Mouse (Mus musculus) embryonic facial prominence, embryonic 14.5 days (tissue): ENCODE data around the gene Nfatc2. TPM values are rescaled to one million over a fixed set of nuclear protein-coding genes. Genes with fewer than 3 reads are reported as not detected.

Experiments
- ATAC-seq: fragments of 200-750 bp; cut with Nextera tagmentation; 2 replicates; pipeline ENCODE4 v1.8.0; 2017; ENCODE audit warnings: low read depth, moderate number of reproducible peaks, moderate TSS enrichment
- DNase-seq: peaks from one replicate; pipeline ENCODE4 v3.0.0-alpha.2; 2015; ENCODE audit warnings: low spot score
- H3K27ac ChIP-seq: fragments of 300-500 bp; sonication (generic); replicated peaks from 2 replicates; pipeline ENCODE4 v1.5.1; 2014; ENCODE audit warnings: low read depth, mild to moderate bottlenecking, low read length, moderate library complexity
- H3K27me3 ChIP-seq: fragments of 300-500 bp; sonication (generic); replicated peaks from 2 replicates; pipeline ENCODE4 v1.6.1; 2014; ENCODE audit warnings: low read length; ENCODE audit not compliant: control insufficient read depth, insufficient read depth
- H3K36me3 ChIP-seq: fragments of 300-500 bp; sonication (generic); 2 replicates; pipeline ENCODE4 v1.6.1; 2014; ENCODE audit warnings: low read length, mixed read lengths; ENCODE audit not compliant: control insufficient read depth, insufficient read depth
- H3K4me1 ChIP-seq: fragments of 300-500 bp; sonication (generic); 2 replicates; pipeline ENCODE4 v1.6.1; 2014; ENCODE audit warnings: antibody characterized with exemption, low read length; ENCODE audit not compliant: control insufficient read depth, insufficient read depth
- H3K4me2 ChIP-seq: fragments of 300-500 bp; sonication (generic); 2 replicates; pipeline ENCODE4 v1.6.1; 2014; ENCODE audit warnings: low read depth, mild to moderate bottlenecking, low read length, moderate library complexity, mixed read lengths
- H3K4me3 ChIP-seq: fragments of 300-500 bp; sonication (generic); 2 replicates; pipeline ENCODE4 v1.5.1; 2014; ENCODE audit warnings: low read depth, mild to moderate bottlenecking, low read length
- H3K9ac ChIP-seq: fragments of 300-500 bp; sonication (generic); 2 replicates; pipeline ENCODE4 v1.6.1; 2014; ENCODE audit warnings: low read depth, mild to moderate bottlenecking, low read length, moderate library complexity, mixed read lengths
- H3K9me3 ChIP-seq: fragments of 300-500 bp; sonication (generic); 2 replicates; pipeline ENCODE4 v1.6.1; 2016; ENCODE audit warnings: low read length; ENCODE audit not compliant: control insufficient read depth
- WGBS: fragments of 180-500 bp; shearing (Covaris S2); extraction: QIAGEN DNeasy Blood & Tissue Kit; methylation state at CpG from one replicate; pipeline ENCODE4 v1.1.7; 2014; 5-methylcytosine and 5-hydroxymethylcytosine counted together
- polyA plus RNA-seq: library from polyadenylated mRNA; unstranded; fragments of >200 nt; fragmentation: Nextera tagmentation; extraction: Ambion mirVana; gene quantifications from 2 replicates; pipeline ENCODE4 v1.2.1, GENCODE M21; 2014

Nfatc2 gene
- polyA plus RNA-seq, 1 experiment from 2014 or later: 5.8 TPM

DNA sequence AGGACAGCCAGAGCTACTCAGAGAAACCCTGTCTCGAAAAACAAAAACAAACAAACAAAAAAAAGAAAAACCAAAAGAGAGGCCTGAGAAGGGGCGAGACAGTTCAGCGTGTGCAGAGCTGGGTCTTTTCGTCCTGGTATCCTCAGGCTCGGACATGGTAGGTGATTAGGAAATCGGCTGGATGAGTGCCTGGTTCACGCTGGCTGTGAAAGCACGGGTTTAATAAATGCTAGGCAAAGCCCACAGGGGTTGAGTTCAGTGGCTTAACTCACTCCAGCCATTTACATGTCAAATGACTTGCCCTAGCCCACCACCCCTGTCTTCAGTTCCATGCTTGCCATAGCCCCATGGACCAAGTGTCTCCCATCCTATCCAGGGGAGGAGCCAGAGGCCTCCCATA, 14.3 kb downstream of the Nfatc2 start:
- Histone ChIP-seq H3K4me3 (no peak overlapping the region), H3K27me3 (peaks cover 34% of the 10 kb centered on the region), H3K9ac (no peak overlapping the region), H3K4me1 (peaks cover 18% of the 10 kb centered on the region), H3K9me3 (no peaks in the 10 kb centered on the region), H3K4me2 (no peak overlapping the region), H3K36me3 (no peaks in the 10 kb centered on the region), H3K27ac (no peak overlapping the region)
- DNase-seq: no peak
- ATAC-seq: no peak
- 76% methylated on average over 8 of the region's 8 CpGs for WGBS

DNA sequence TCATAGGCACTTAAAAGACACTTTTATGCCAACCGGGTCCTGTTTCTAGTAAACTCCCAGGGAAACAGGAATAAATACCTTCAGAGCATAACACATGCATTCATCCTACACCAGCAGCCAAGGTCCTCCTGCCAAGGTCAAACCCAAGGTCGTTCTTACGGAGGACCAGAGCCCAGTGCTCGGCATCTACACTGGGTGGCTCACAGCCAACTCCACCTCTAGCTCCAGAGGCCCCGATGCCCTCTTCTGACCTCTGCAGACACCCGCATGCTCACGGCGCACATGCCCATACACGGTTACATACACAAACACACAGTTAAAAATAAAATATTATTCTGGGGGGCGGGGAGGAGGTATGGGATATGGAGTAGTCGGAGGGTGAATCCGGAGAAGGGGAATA, 14.9 kb downstream of the Nfatc2 start:
- Histone ChIP-seq H3K4me2 (no peak overlapping the region), H3K9ac (no peak overlapping the region), H3K27me3 (peaks cover 30% of the 10 kb centered on the region), H3K9me3 (no peaks in the 10 kb centered on the region), H3K4me1 (peaks cover 18% of the 10 kb centered on the region), H3K4me3 (no peak overlapping the region), H3K27ac (no peak overlapping the region), H3K36me3 (no peaks in the 10 kb centered on the region)
- ATAC-seq (no peak), DNase-seq (no peak)
- 80% methylated on average over 12 of the region's 12 CpGs for WGBS

DNA sequence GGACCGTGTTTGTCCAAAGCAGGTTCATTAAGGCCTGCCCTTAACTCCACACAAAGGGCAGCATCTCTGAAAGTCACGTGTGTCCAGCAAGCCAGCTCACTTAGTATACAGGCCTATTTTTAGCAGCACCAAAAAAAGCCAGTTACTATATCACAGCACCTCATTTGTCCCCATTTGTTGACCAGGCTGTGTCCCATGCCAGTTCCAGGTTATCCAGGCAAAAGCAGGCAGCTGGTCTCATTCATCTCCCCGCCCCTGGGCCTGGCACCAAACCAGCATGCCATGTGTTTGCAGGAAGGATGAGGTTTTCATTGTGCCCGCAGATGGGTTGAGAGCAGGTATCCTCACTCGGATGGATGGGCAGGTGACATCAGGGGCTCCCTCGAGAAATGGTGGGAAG, 16.6 kb downstream of the Nfatc2 start:
- 79% methylated on average over 6 of the region's 6 CpGs for WGBS
- H3K4me3 ChIP-seq: no peak overlapping the region
- no peaks in the 10 kb centered on the region for H3K9me3 ChIP-seq
- no peaks in the 10 kb centered on the region for H3K36me3 ChIP-seq
- peaks cover 32% of the 10 kb centered on the region for H3K4me1 ChIP-seq
- no peak overlapping the region for H3K9ac ChIP-seq
- peaks cover 13% of the 10 kb centered on the region for H3K27me3 ChIP-seq
- ATAC-seq (no peak), DNase-seq (no peak)
- no peak overlapping the region for H3K27ac ChIP-seq
- H3K4me2 ChIP-seq: no peak overlapping the region

DNA sequence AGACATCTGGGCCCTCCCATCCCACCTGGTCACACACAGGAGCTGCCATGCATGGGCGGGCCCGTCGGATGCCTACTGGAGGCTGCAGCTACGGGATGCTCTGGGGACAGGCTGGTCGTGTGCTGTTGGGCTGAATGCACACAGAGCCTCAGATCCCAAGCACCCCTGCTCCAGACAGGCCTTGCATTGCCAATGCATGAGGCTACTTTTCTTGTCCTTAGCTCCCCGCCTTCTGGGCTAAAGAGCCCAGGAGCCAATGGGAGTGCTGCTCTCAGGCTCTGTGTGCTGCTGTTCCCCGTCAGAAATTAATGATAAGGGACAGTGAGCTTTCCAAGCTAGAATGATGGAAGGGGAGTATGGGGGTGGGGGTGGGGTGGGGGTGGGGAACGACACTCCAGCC, 17.0 kb downstream of the Nfatc2 start:
- Histone ChIP-seq H3K9me3 (no peaks in the 10 kb centered on the region), H3K9ac (no peak overlapping the region), H3K4me3 (no peak overlapping the region), H3K4me2 (no peak overlapping the region), H3K27me3 (peaks cover 8% of the 10 kb centered on the region), H3K27ac (no peak overlapping the region), H3K36me3 (no peaks in the 10 kb centered on the region), H3K4me1 (peaks cover 29% of the 10 kb centered on the region)
- DNase-seq (no peak), ATAC-seq (no peak)
- WGBS: 72% methylated on average over 8 of the region's 8 CpGs

DNA sequence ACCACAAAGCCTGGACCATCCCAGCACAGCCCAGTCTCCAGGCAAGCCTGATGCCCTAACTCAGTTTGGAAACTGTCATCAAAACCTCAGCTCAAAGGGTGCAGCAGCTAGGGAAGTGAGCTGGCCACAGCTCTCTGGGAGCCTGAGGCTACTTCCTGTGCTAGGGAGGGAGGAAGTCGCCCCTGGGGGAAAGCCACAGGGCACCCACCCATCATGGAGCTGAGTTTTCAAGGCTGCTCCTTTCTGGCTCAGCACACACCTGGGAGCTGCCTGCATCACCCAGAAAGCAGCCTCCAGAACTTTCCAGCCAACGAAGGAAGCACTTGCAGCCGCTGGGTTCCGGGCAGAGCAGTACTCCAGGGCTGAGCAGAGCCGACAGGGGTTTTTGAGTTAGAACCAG, 18.4 kb downstream of the Nfatc2 start:
- no peaks in the 10 kb centered on the region for H3K27me3 ChIP-seq
- H3K4me1 ChIP-seq: peaks cover 25% of the 10 kb centered on the region
- H3K9me3 ChIP-seq: no peaks in the 10 kb centered on the region
- WGBS: 72% methylated on average over 5 of the region's 5 CpGs
- no peak overlapping the region for H3K27ac ChIP-seq
- H3K36me3 ChIP-seq: no peaks in the 10 kb centered on the region
- H3K4me2 ChIP-seq: no peak overlapping the region
- ATAC-seq: no peak
- no peak overlapping the region for H3K4me3 ChIP-seq
- no peak overlapping the region for H3K9ac ChIP-seq
- no peak for DNase-seq

DNA sequence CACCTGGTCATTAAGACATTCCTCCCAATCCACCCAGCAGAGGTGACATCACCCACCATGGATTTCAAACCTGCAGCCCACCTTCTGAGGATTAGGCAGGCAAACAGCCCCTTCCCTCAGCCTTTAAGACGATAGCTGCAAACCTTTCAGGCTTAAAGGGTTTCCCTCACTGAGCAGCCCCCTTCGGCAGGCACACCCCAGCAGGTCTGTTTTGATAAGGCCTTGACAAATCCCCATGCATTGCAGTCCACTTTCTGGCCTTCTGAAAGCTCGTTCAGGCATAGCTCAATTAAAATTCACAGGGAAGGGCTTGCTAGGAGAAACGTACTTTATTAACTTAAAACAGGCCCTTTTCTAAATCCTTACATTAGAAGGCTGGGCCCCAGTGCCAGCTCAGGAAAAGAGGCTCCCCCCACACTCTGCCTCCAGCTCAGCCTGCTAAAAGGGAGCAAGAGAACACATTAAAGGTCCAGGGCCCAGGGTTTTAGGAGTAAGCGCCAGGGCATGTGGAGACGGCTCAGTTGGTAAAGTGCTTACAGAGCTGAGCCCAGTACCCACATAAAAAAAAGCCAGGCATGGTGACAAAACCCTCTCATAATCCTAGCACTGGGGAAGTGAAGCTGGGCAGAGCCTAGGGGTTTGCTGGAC, 20.1 kb downstream of the Nfatc2 start:
- Histone ChIP-seq H3K36me3 (no peaks in the 10 kb centered on the region), H3K27ac (peak overlapping the region; percentile 53), H3K4me3 (no peak overlapping the region), H3K4me2 (peak overlapping the region; percentile 26; the same call in 1 of the 2 replicates), H3K9me3 (no peaks in the 10 kb centered on the region), H3K4me1 (peaks cover 36% of the 10 kb centered on the region), H3K9ac (no peak overlapping the region; the same call in 1 of the 2 replicates), H3K27me3 (no peaks in the 10 kb centered on the region)
- ATAC-seq: no peak
- WGBS: 32% methylated on average over 6 of the region's 6 CpGs
- no peak for DNase-seq

DNA sequence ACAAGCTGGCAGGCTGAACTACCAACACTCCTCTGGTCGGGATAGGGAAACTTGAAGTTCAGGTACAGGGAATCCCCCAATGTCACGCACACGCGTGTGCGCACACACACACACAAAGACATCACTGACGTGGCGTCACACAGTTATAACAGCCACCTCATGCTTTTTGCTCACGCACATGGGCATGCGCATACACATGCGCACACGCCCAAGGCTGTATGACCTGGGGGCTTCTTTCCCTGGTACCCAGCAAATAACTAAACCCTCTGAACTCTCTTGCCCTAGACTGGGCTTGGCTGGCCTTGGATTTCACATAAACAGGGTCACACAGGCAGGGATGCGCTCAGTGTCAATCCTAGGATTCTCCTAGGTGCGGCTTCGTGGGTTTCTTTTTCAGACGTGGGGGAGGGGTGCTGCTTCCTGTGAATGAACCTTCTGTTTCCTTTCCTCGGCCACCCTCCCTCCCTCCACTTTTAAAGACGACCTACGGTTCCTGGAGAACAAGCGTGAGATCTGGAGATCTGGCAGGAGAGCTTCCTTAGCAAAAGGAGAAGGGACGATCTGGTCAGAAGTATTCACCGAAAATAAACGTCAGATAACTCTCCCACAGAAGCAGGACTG, 21.1 kb downstream of the Nfatc2 start:
- Histone ChIP-seq H3K36me3 (no peaks in the 10 kb centered on the region), H3K4me2 (peak overlapping the region; percentile 26), H3K9me3 (no peaks in the 10 kb centered on the region), H3K4me3 (no peak overlapping the region), H3K4me1 (peaks cover 36% of the 10 kb centered on the region), H3K27me3 (no peaks in the 10 kb centered on the region), H3K27ac (no peak overlapping the region), H3K9ac (peak overlapping the region; percentile 21; the same call in 1 of the 2 replicates)
- WGBS: 45% methylated on average over 22 of the region's 22 CpGs
- ATAC-seq (no peak), DNase-seq (no peak)

DNA sequence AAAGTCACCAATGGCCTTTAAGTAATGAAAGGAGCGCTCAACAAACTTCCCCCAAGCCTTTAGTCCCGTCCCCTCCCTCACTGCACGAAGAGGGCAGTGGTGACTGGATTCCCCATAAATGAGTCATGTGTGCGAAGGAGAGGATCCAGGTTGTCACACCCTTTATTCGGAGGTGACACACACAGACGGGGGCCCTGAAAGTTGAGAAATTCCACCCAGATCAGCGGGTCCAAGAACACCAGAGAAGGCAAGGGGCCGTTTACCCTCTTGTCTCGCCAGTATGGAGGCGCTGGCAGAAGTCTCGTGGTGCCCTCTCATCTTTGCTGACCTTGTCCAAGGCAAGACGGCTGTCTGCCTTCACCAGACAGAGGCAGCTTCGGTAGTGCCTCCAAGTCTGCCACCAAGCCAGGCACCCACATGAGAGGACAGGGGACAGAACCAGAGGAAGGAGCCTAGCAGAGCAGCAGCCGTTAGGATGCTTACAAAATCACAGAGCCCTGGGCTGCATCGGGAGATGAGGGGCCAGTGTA, 21.8 kb downstream of the Nfatc2 start:
- H3K4me3 ChIP-seq: no peak overlapping the region
- no peaks in the 10 kb centered on the region for H3K27me3 ChIP-seq
- 74% methylated on average over 15 of the region's 15 CpGs for WGBS
- H3K9ac ChIP-seq: no peak overlapping the region
- ATAC-seq (no peak), DNase-seq (no peak)
- no peak overlapping the region for H3K27ac ChIP-seq
- no peaks in the 10 kb centered on the region for H3K9me3 ChIP-seq
- H3K4me2 ChIP-seq: no peak overlapping the region
- H3K4me1 ChIP-seq: peaks cover 39% of the 10 kb centered on the region
- H3K36me3 ChIP-seq: no peaks in the 10 kb centered on the region

DNA sequence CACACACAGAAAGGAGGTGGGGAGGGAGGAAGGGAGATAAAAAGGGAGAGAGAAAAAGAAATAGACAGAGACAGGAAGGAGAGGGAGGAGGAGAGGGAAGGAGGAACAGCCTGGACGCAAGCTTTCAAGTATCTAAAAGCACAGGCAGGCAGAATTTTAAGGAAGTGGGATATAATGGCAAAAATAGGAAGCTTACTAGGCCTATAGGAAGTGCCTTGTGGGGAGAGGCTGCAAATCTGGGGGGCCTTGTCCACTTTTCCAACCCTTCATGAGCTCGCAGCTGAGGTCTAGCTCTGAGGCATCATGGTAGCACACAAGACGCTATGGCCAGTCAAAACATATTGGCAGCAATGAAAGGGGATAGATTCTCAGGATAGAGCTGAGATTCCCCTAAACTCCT, 22.3 kb downstream of the Nfatc2 start:
- ATAC-seq (no peak), DNase-seq (no peak)
- 85% methylated on average over 3 of the region's 3 CpGs for WGBS
- Histone ChIP-seq H3K4me1 (peaks cover 42% of the 10 kb centered on the region), H3K27ac (no peak overlapping the region), H3K9ac (no peak overlapping the region), H3K27me3 (no peaks in the 10 kb centered on the region), H3K4me3 (no peak overlapping the region), H3K36me3 (no peaks in the 10 kb centered on the region), H3K4me2 (no peak overlapping the region), H3K9me3 (no peaks in the 10 kb centered on the region)
